Mouse (Mus musculus) layer of hippocampus, adult 9-10 months (tissue): ENCODE measurements at regions not wholly inside any gene's neighbourhood (a gene's known extent, or its start where the extent isn't known, plus 50 kb on each side); places are given as distances from the start of the nearest gene placed in this dataset.

Experiments used
- DNase-seq: peaks from one replicate; pipeline ENCODE4 v3.0.0; 2022; ENCODE audit warnings: low spot score

GRCm38 (mm10) chr8:12137496-12137895 is 141.1 kb upstream of the A230072I06Rik start:
- no peak for DNase-seq

GRCm38 (mm10) chr8:12137913-12138312 is 140.7 kb upstream of the A230072I06Rik start:
- DNase-seq, result no peak

- DNase-seq, result no peak
These were observed 126.9 kb upstream of the A230072I06Rik start for GRCm38 (mm10) chr8:12151679-12152078.

- no peak for DNase-seq
These were observed 125.8 kb upstream of the A230072I06Rik start for GRCm38 (mm10) chr8:12152825-12153224.

- no peak for DNase-seq
These were observed 121.7 kb upstream of the A230072I06Rik start for GRCm38 (mm10) chr8:12156893-12157292.

- no peak for DNase-seq
These were observed 120.4 kb upstream of the A230072I06Rik start for GRCm38 (mm10) chr8:12158188-12158587.

- no peak for DNase-seq
These were observed 115.5 kb upstream of the A230072I06Rik start for GRCm38 (mm10) chr8:12162921-12163705.

GRCm38 (mm10) chr8:12165487-12166152 is 113.0 kb upstream of the A230072I06Rik start:
- DNase-seq, result no peak

GRCm38 (mm10) chr8:12171788-12172187 is 106.8 kb upstream of the A230072I06Rik start:
- no peak for DNase-seq

GRCm38 (mm10) chr8:12175496-12175895 is 103.1 kb upstream of the A230072I06Rik start:
- DNase-seq, result no peak

- DNase-seq, result no peak
These were observed 94.0 kb upstream of the A230072I06Rik start for GRCm38 (mm10) chr8:12184666-12185065.

- no peak for DNase-seq
These were observed 91.3 kb upstream of the A230072I06Rik start for GRCm38 (mm10) chr8:12187366-12187765.

- no peak for DNase-seq
These were observed 90.2 kb upstream of the A230072I06Rik start for GRCm38 (mm10) chr8:12188451-12188850.

- no peak for DNase-seq
These were observed 89.7 kb upstream of the A230072I06Rik start for GRCm38 (mm10) chr8:12188960-12189359.

GRCm38 (mm10) chr8:12192006-12192405 is 86.6 kb upstream of the A230072I06Rik start:
- no peak for DNase-seq

GRCm38 (mm10) chr8:12205909-12206308 is 72.7 kb upstream of the A230072I06Rik start:
- DNase-seq, result no peak

- DNase-seq, result no peak
These were observed 71.2 kb upstream of the A230072I06Rik start for GRCm38 (mm10) chr8:12207412-12207811.

- DNase-seq, result no peak
These were observed 64.8 kb upstream of the A230072I06Rik start for GRCm38 (mm10) chr8:12213774-12214173.

GRCm38 (mm10) chr8:12214205-12215019 is 64.2 kb upstream of the A230072I06Rik start:
- no peak for DNase-seq

- no peak for DNase-seq
These were observed 57.1 kb upstream of the A230072I06Rik start for GRCm38 (mm10) chr8:12221506-12221905.

- DNase-seq, result no peak
These were observed 55.2 kb upstream of the A230072I06Rik start for GRCm38 (mm10) chr8:12223376-12223775.
